Mouse (Mus musculus) liver, embryonic 16.5 days (tissue): ENCODE results near the gene Vars. TPM values are rescaled to one million over a fixed set of nuclear protein-coding genes. Genes with fewer than 3 reads are reported as not detected.
A peak's percentile ranks its signal among the peaks of the same experiment; 100 is the strongest.
"Not testable (repeated sequence)": the region's sequence is repeated elsewhere in the genome, so short reads cannot be mapped to it uniquely, and the experiment has no call there.

Experiments used
- ATAC-seq: fragments of 200-750 bp; cut with Nextera tagmentation; 2 replicates; pipeline ENCODE4 v1.8.0; 2017; ENCODE audit warnings: low read depth, mild to moderate bottlenecking, moderate number of reproducible peaks, moderate library complexity
- H3K27ac ChIP-seq: fragments of 300-500 bp; sonication (generic); 2 replicates; pipeline ENCODE4 v1.5.1; 2014; ENCODE audit warnings: mild to moderate bottlenecking, low read length
- H3K27me3 ChIP-seq: fragments of 300-500 bp; sonication (generic); 2 replicates; pipeline ENCODE4 v1.6.1; 2014; ENCODE audit warnings: low read depth, low read length, mixed read lengths; ENCODE audit not compliant: control insufficient read depth, insufficient read depth
- H3K36me3 ChIP-seq: fragments of 300-500 bp; sonication (generic); 2 replicates; pipeline ENCODE4 v1.6.1; 2014; ENCODE audit warnings: mild to moderate bottlenecking; ENCODE audit not compliant: control insufficient read depth, insufficient read depth
- H3K4me1 ChIP-seq: fragments of 300-500 bp; sonication (generic); 2 replicates; pipeline ENCODE4 v1.6.1; 2014; ENCODE audit warnings: low read depth, low read length, mixed read lengths; ENCODE audit not compliant: control insufficient read depth
- H3K4me2 ChIP-seq: fragments of 300-500 bp; sonication (generic); 2 replicates; pipeline ENCODE4 v1.6.1; 2014; ENCODE audit warnings: low read depth, low read length, mixed read lengths
- H3K4me3 ChIP-seq: fragments of 300-500 bp; sonication (generic); 2 replicates; pipeline ENCODE4 v1.5.1; 2014; ENCODE audit warnings: low read depth, mild to moderate bottlenecking, low read length
- H3K9ac ChIP-seq: fragments of 300-500 bp; sonication (generic); 2 replicates; pipeline ENCODE4 v1.6.1; 2014; ENCODE audit warnings: low read depth, low read length
- H3K9me3 ChIP-seq: fragments of 300-500 bp; sonication (generic); replicated peaks from 2 replicates; pipeline ENCODE4 v1.6.1; 2016; ENCODE audit warnings: low read length; ENCODE audit not compliant: control insufficient read depth
- WGBS: fragments of 180-500 bp; shearing (Covaris S2); extraction: QIAGEN DNeasy Blood & Tissue Kit; methylation state at CpG from one replicate; pipeline ENCODE4 v1.1.7; 2014; ENCODE audit not compliant: insufficient replicate concordance; 5-methylcytosine and 5-hydroxymethylcytosine counted together
- polyA plus RNA-seq: library from polyadenylated mRNA; unstranded; fragments of >200 nt; fragmentation: Nextera tagmentation; extraction: Ambion mirVana; gene quantifications from 2 replicates; pipeline ENCODE4 v1.2.1, GENCODE M21; 2015

Gene Vars
- polyA plus RNA-seq, 1 experiment from 2014 or later = 90.1 TPM

GRCm38 (mm10) chr17:34957291-34957690 is 43.5 kb upstream of the Vars start:
- ATAC-seq = not testable (repeated sequence)
- peaks cover 18% of the 10 kb centered on the region for H3K27me3 ChIP-seq
- 22% methylated on average over 24 of the region's 40 CpGs for WGBS

DNA sequence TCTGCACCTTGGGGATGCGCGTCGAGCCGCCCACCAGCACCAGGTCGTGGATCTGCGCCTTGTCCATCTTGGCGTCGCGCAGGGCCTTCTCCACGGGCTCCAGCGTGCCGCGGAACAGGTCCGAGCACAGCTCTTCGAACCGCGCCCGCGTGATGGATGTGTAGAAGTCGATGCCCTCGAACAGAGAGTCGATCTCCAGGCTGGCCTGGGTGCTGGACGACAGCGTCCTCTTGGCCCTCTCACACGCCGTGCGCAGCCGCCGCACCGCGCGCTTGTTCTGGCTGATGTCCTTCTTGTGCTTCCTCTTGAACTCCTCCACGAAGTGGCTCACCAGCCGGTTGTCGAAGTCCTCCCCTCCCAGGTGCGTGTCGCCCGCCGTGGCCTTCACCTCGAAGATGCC is 42.8 kb upstream of the Vars start:
- H3K9me3 ChIP-seq, H3K4me3 ChIP-seq, H3K27ac ChIP-seq, ATAC-seq, H3K4me2 ChIP-seq, H3K9ac ChIP-seq, H3K36me3 ChIP-seq: not testable (repeated sequence)
- peaks cover 12% of the 10 kb centered on the region for H3K4me1 ChIP-seq
- peaks cover 18% of the 10 kb centered on the region for H3K27me3 ChIP-seq
- 31% methylated on average over 24 of the region's 40 CpGs for WGBS

More at GRCm38 (mm10) chr17:34957291-34957690, 43.5 kb upstream of the Vars start:
- H3K27ac ChIP-seq, H3K4me2 ChIP-seq, H3K4me3 ChIP-seq, H3K36me3 ChIP-seq, H3K9me3 ChIP-seq, H3K9ac ChIP-seq: not testable (repeated sequence)
- H3K4me1 ChIP-seq = peaks cover 12% of the 10 kb centered on the region

DNA sequence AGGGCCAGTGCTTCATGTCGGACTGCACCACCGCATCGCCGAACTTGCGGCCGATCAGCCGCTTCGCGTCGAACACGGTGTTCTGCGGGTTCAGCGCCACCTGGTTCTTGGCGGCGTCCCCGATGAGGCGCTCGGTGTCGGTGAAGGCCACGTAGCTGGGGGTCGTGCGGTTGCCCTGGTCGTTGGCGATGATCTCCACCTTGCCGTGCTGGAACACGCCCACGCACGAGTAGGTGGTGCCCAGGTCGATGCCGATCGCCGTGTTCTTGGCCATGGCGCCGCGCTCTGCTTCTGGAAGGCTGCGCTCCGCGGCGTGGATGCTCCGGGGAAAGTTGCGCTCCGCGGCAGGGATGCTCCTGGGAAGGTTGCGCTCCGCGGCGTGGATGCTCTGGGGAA is 42.1 kb upstream of the Vars start:
- H3K4me1 ChIP-seq = peaks cover 12% of the 10 kb centered on the region
- not testable (repeated sequence) for H3K9ac ChIP-seq, ATAC-seq, H3K9me3 ChIP-seq, H3K36me3 ChIP-seq, H3K27ac ChIP-seq
- peak overlapping the region; percentile 89 for H3K4me2 ChIP-seq
- 0% methylated on average over 13 of the region's 47 CpGs for WGBS
- peak overlapping the region; percentile 64 for H3K4me3 ChIP-seq
- H3K27me3 ChIP-seq = peaks cover 18% of the 10 kb centered on the region

- WGBS = 0% methylated on average over 29 of the region's 32 CpGs
- peaks cover 18% of the 10 kb centered on the region for H3K27me3 ChIP-seq
- H3K36me3 ChIP-seq, H3K9me3 ChIP-seq: not testable (repeated sequence)
- peaks cover 12% of the 10 kb centered on the region for H3K4me1 ChIP-seq
- H3K4me2 ChIP-seq = peak within 1 kb of the TSS; percentile 89
- peak within 1 kb of the TSS; percentile 64 for H3K4me3 ChIP-seq
- peak; percentile 90 for ATAC-seq
- peak within 1 kb of the TSS; percentile 83 for H3K27ac ChIP-seq
- H3K9ac ChIP-seq = peak within 1 kb of the TSS; percentile 67
Measured at GRCm38 (mm10) chr17:34959130-34959778, 41.5 kb upstream of the Vars start, which contains the start of gene Hspa1b. TSS of gene Hspa1b (minus strand) at chr17:34959238.

- Histone ChIP-seq H3K27me3 (peaks cover 18% of the 10 kb centered on the region), H3K4me3 (peak overlapping the region; percentile 64), H3K4me1 (peaks cover 12% of the 10 kb centered on the region), H3K9ac (peak overlapping the region; percentile 67), H3K9me3 (no peaks in the 10 kb centered on the region), H3K36me3 (no peaks in the 10 kb centered on the region), H3K4me2 (peak overlapping the region; percentile 89), H3K27ac (peak overlapping the region; percentile 83)
- 3% methylated on average over 12 of the region's 12 CpGs for WGBS
- ATAC-seq = no peak
Measured at GRCm38 (mm10) chr17:34959881-34960515, 40.8 kb upstream of the Vars start.

DNA sequence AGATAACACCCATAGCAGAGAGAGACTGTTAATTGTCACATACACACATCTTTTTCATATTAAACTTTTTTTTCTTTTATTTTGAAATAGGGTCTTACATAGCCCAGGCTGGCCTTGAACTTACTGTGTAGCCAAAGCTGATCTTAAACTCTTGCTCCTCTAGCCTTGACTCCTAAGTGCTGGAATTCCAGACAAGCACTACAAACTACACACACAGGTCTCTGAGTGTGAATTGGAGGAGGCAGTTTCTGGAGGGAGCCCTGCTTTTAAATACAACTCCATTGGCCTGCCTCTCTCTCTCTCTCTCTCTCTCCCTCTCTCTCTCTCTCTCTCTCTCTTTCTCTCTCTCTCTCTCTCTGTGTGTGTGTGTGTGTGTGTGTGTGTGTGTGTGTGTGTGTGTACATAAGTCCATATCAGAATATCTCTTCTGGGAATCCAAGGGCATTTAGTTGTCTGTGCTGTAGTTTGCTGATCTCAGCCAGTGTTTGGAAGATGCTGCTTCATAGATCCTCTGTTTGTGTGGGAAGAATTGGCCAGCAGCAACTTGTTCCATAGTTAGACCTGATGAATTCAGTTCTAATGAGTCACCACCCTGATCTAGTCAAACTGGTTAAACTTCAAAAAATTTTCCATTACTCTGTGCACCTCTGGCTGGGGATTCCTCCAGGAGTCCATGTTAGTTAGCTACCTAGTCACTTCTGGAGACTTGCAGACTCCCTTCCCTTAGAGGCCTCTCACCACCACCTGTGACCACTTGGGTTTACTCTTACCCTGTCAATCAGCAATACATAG is 39.9 kb upstream of the Vars start:
- Histone ChIP-seq H3K4me1 (peaks cover 12% of the 10 kb centered on the region), H3K9me3 (no peaks in the 10 kb centered on the region), H3K4me2 (no peak overlapping the region), H3K9ac (no peak overlapping the region), H3K36me3 (no peaks in the 10 kb centered on the region), H3K27ac (no peak overlapping the region), H3K27me3 (peaks cover 18% of the 10 kb centered on the region), H3K4me3 (no peak overlapping the region)
- ATAC-seq = no peak

- Histone ChIP-seq H3K4me3 (no peak overlapping the region), H3K36me3 (no peaks in the 10 kb centered on the region), H3K27me3 (peaks cover 15% of the 10 kb centered on the region), H3K27ac (no peak overlapping the region), H3K4me2 (no peak overlapping the region), H3K4me1 (peaks cover 12% of the 10 kb centered on the region), H3K9me3 (no peaks in the 10 kb centered on the region), H3K9ac (no peak overlapping the region)
- 18% methylated on average over 3 of the region's 3 CpGs for WGBS
- ATAC-seq = no peak
Measured at GRCm38 (mm10) chr17:34962125-34962524, 38.7 kb upstream of the Vars start.

GRCm38 (mm10) chr17:34962841-34963240 is 37.9 kb upstream of the Vars start:
- no peak overlapping the region for H3K4me2 ChIP-seq
- ATAC-seq = no peak
- H3K27ac ChIP-seq = no peak overlapping the region
- WGBS = 21% methylated on average over 1 of the region's 1 CpGs
- no peak overlapping the region for H3K4me3 ChIP-seq
- no peak overlapping the region for H3K9ac ChIP-seq
- no peaks in the 10 kb centered on the region for H3K36me3 ChIP-seq
- peaks cover 12% of the 10 kb centered on the region for H3K4me1 ChIP-seq
- peaks cover 16% of the 10 kb centered on the region for H3K27me3 ChIP-seq
- no peaks in the 10 kb centered on the region for H3K9me3 ChIP-seq

- Histone ChIP-seq H3K9me3 (no peaks in the 10 kb centered on the region), H3K4me1 (peaks cover 8% of the 10 kb centered on the region), H3K4me2 (no peak overlapping the region), H3K9ac (no peak overlapping the region), H3K36me3 (no peaks in the 10 kb centered on the region), H3K4me3 (no peak overlapping the region), H3K27ac (no peak overlapping the region), H3K27me3 (peaks cover 31% of the 10 kb centered on the region)
- 50% methylated on average over 1 of the region's 1 CpGs for WGBS
- no peak for ATAC-seq
Measured at GRCm38 (mm10) chr17:34964640-34965049, 36.1 kb upstream of the Vars start.
